Mouse (Mus musculus): ENCODE results near the gene Tmem201.
A peak's percentile ranks its signal among the peaks of the same experiment; 100 is the strongest.

GRCm38 (mm10) chr4:149752124-149752799 is 14.4 kb upstream of the Tmem201 start:
- TF ChIP-seq CTCF (IDR thresholded peaks at IDR 0.05; ENCODE audit: extremely low read depth, insufficient read length, insufficient replicate concordance, low read depth, low read length) (peak; percentile 80), POLR2A (IDR thresholded peaks at IDR 0.05; ENCODE audit: low read depth, low read length) (no peak)

Data from small intestine, adult 2 months (tissue).